Mouse (Mus musculus): Measurements from ENCODE around the gene Snx5. TPM values are rescaled to one million over a fixed set of nuclear protein-coding genes. Genes with fewer than 3 reads are reported as not detected.
A peak's percentile ranks its signal among the peaks of the same experiment; 100 is the strongest.

The Snx5 gene
- polyA plus RNA-seq, 1 experiment from 2014 or later = 147 TPM

- peak; percentile 60 for ATAC-seq
- H3K27me3 ChIP-seq (replicated peaks; ENCODE audit: control insufficient read depth, insufficient read depth, low read length) = no peaks in the 10 kb centered on the region
- 65% methylated on average over 9 of the region's 9 CpGs for WGBS
- no peaks in the 10 kb centered on the region for H3K36me3 ChIP-seq (ENCODE audit: control insufficient read depth, insufficient read depth, low read length)
- no peaks in the 10 kb centered on the region for H3K9me3 ChIP-seq (ENCODE audit: control insufficient read depth, low read length)
- H3K27ac ChIP-seq (ENCODE audit: low read length) = no peak overlapping the region
- no peak overlapping the region for H3K9ac ChIP-seq (ENCODE audit: low read depth, low read length)
- 0 out of 2 replicates have a peak, but pooled peaks cover 3% of the 10 kb centered on the region for H3K4me1 ChIP-seq (ENCODE audit: control insufficient read depth, insufficient read depth, low read length)
- no peak overlapping the region for H3K4me2 ChIP-seq (ENCODE audit: low read depth, low read length)
- no peak overlapping the region for H3K4me3 ChIP-seq (ENCODE audit: low read length)
Measured at GRCm38 (mm10) chr2:144236791-144237584, 33.7 kb downstream of the Snx5 start.

DNA sequence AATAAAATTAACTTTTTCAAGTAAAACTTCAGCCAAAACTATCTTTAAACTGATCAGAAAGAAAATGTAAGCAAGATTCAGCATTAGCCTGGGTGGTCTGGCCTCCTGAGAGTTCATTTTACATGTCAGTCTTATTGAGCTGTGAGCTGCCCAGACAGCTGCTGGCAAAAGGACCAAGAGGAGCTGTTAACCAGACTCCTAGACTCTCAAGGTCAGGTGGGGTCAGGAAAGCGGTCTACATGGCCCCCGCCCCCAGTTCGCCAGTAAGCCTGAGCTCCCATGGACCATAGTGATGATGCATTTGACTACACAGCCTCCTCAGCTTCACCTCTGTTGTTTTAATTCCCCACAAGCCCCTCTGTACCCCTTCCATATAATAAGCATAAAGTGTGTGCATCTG, 34.9 kb downstream of the Snx5 start:
- Histone ChIP-seq H3K27me3 (replicated peaks; ENCODE audit: control insufficient read depth, insufficient read depth, low read length) (no peaks in the 10 kb centered on the region), H3K4me2 (ENCODE audit: low read depth, low read length) (no peak overlapping the region), H3K9me3 (ENCODE audit: control insufficient read depth, low read length) (no peaks in the 10 kb centered on the region), H3K4me3 (ENCODE audit: low read length) (no peak overlapping the region), H3K27ac (ENCODE audit: low read length) (no peak overlapping the region), H3K36me3 (ENCODE audit: control insufficient read depth, insufficient read depth, low read length) (no peaks in the 10 kb centered on the region), H3K4me1 (ENCODE audit: control insufficient read depth, insufficient read depth, low read length) (peaks cover 5% of the 10 kb centered on the region; the same call in 1 of the 2 replicates), H3K9ac (ENCODE audit: low read depth, low read length) (no peak overlapping the region)
- no peak for ATAC-seq
- WGBS = 57% methylated on average over 3 of the region's 3 CpGs

DNA sequence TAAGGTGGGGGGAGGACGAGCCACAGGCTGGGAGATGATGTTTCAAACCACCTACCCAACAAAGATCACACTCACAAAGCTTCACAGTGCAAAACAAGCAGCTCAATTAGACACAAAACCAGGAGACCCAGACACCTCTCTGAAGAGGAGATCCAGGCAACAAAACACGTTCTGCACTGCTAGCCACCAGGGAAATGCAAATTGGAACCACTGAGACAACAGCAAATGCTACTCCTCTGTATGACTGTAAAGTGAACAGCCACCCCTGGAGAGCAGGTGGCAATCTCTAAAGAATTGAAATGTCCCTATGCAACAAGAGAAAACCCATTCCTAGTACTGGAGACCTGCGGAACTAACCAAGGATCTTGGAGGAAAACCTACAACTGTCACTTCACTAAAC, 37.2 kb downstream of the Snx5 start:
- no peaks in the 10 kb centered on the region for H3K27me3 ChIP-seq (replicated peaks; ENCODE audit: control insufficient read depth, insufficient read depth, low read length)
- H3K36me3 ChIP-seq (ENCODE audit: control insufficient read depth, insufficient read depth, low read length) = no peaks in the 10 kb centered on the region
- H3K4me3 ChIP-seq (ENCODE audit: low read length) = no peak overlapping the region
- peaks cover 8% of the 10 kb centered on the region; the same call in 1 of the 2 replicates for H3K4me1 ChIP-seq (ENCODE audit: control insufficient read depth, insufficient read depth, low read length)
- H3K9ac ChIP-seq (ENCODE audit: low read depth, low read length) = no peak overlapping the region
- H3K9me3 ChIP-seq (ENCODE audit: control insufficient read depth, low read length) = no peaks in the 10 kb centered on the region
- 72% methylated on average over 3 of the region's 3 CpGs for WGBS
- ATAC-seq = no peak
- no peak overlapping the region for H3K27ac ChIP-seq (ENCODE audit: low read length)
- no peak overlapping the region for H3K4me2 ChIP-seq (ENCODE audit: low read depth, low read length)

GRCm38 (mm10) chr2:144231115-144231514, 39.6 kb downstream of the Snx5 start:
- WGBS = 63% methylated on average over 5 of the region's 5 CpGs
- Histone ChIP-seq H3K4me3 (ENCODE audit: low read length) (0 out of 2 replicates have a peak overlapping the region, but pooled peaks have one; percentile 17), H3K4me2 (ENCODE audit: low read depth, low read length) (peak overlapping the region; percentile 35), H3K36me3 (ENCODE audit: control insufficient read depth, insufficient read depth, low read length) (no peaks in the 10 kb centered on the region), H3K4me1 (ENCODE audit: control insufficient read depth, insufficient read depth, low read length) (peaks cover 8% of the 10 kb centered on the region; the same call in 1 of the 2 replicates), H3K27me3 (replicated peaks; ENCODE audit: control insufficient read depth, insufficient read depth, low read length) (no peaks in the 10 kb centered on the region), H3K9ac (ENCODE audit: low read depth, low read length) (no peak overlapping the region), H3K9me3 (ENCODE audit: control insufficient read depth, low read length) (no peaks in the 10 kb centered on the region), H3K27ac (ENCODE audit: low read length) (no peak overlapping the region)
- ATAC-seq = peak; percentile 9; the same call in 1 of the 2 replicates

- WGBS = 33% methylated on average over 7 of the region's 7 CpGs
- H3K27me3 ChIP-seq (replicated peaks; ENCODE audit: control insufficient read depth, insufficient read depth, low read length) = no peaks in the 10 kb centered on the region
- H3K36me3 ChIP-seq (ENCODE audit: control insufficient read depth, insufficient read depth, low read length) = no peaks in the 10 kb centered on the region
- H3K4me2 ChIP-seq (ENCODE audit: low read depth, low read length) = peak overlapping the region; percentile 35
- no peaks in the 10 kb centered on the region for H3K9me3 ChIP-seq (ENCODE audit: control insufficient read depth, low read length)
- H3K27ac ChIP-seq (ENCODE audit: low read length) = peak overlapping the region; percentile 57; the same call in 1 of the 2 replicates
- ATAC-seq = peak; percentile 90
- peak overlapping the region; percentile 17; the same call in 1 of the 2 replicates for H3K4me3 ChIP-seq (ENCODE audit: low read length)
- H3K9ac ChIP-seq (ENCODE audit: low read depth, low read length) = no peak overlapping the region
- peaks cover 8% of the 10 kb centered on the region; the same call in 1 of the 2 replicates for H3K4me1 ChIP-seq (ENCODE audit: control insufficient read depth, insufficient read depth, low read length)
Measured at GRCm38 (mm10) chr2:144230498-144230897, 40.2 kb downstream of the Snx5 start.

- no peak overlapping the region for H3K4me2 ChIP-seq (ENCODE audit: low read depth, low read length)
- no peaks in the 10 kb centered on the region for H3K9me3 ChIP-seq (ENCODE audit: control insufficient read depth, low read length)
- H3K4me3 ChIP-seq (ENCODE audit: low read length) = no peak overlapping the region
- ATAC-seq = no peak
- H3K27me3 ChIP-seq (replicated peaks; ENCODE audit: control insufficient read depth, insufficient read depth, low read length) = no peaks in the 10 kb centered on the region
- peaks cover 8% of the 10 kb centered on the region; the same call in 1 of the 2 replicates for H3K4me1 ChIP-seq (ENCODE audit: control insufficient read depth, insufficient read depth, low read length)
- no peak overlapping the region for H3K27ac ChIP-seq (ENCODE audit: low read length)
- 86% methylated on average over 14 of the region's 14 CpGs for WGBS
- no peaks in the 10 kb centered on the region for H3K36me3 ChIP-seq (ENCODE audit: control insufficient read depth, insufficient read depth, low read length)
- H3K9ac ChIP-seq (ENCODE audit: low read depth, low read length) = no peak overlapping the region
Measured at GRCm38 (mm10) chr2:144229647-144230046, 41.1 kb downstream of the Snx5 start.

GRCm38 (mm10) chr2:144228521-144229346, 42.0 kb downstream of the Snx5 start:
- Histone ChIP-seq H3K36me3 (ENCODE audit: control insufficient read depth, insufficient read depth, low read length) (no peaks in the 10 kb centered on the region), H3K4me3 (ENCODE audit: low read length) (no peak overlapping the region), H3K4me1 (ENCODE audit: control insufficient read depth, insufficient read depth, low read length) (peaks cover 8% of the 10 kb centered on the region; the same call in 1 of the 2 replicates), H3K9ac (ENCODE audit: low read depth, low read length) (no peak overlapping the region), H3K27ac (ENCODE audit: low read length) (no peak overlapping the region), H3K9me3 (ENCODE audit: control insufficient read depth, low read length) (no peaks in the 10 kb centered on the region), H3K27me3 (replicated peaks; ENCODE audit: control insufficient read depth, insufficient read depth, low read length) (no peaks in the 10 kb centered on the region), H3K4me2 (ENCODE audit: low read depth, low read length) (no peak overlapping the region)
- 72% methylated on average over 12 of the region's 12 CpGs for WGBS
- ATAC-seq = no peak

DNA sequence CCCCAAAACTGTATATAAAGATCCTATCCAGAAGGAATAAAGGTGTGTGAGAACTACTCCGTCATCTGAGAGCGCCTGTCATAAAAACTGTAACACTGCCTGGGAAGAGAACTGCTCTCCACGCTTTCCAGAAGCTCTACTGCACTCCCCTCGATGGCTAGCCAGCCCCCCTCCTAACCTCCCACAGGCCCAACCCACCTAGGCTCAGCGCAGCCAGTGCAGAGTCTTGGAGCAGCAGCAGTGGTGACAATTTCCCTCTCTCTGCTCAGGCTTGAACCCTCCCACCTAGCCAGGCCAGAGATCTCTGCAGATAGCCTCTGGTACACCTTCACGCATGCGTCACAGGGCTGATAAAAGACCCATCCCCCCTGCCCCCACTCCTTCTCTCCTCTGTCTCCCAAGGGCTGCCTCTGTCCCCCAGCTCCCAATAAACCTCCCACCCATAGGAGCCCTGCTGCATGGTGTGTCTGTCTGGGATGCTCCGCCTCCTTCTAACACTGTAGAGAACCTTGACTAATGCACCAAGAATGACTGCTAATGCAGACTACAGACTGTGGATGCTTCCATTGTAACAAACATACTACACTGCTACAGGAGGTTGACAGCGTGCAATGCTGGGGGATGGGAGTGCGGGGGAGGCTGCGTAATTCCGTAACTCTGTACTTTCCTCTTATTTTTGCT, 43.7 kb downstream of the Snx5 start:
- H3K27ac ChIP-seq (ENCODE audit: low read length) = no peak overlapping the region
- H3K4me3 ChIP-seq (ENCODE audit: low read length) = no peak overlapping the region
- H3K27me3 ChIP-seq (replicated peaks; ENCODE audit: control insufficient read depth, insufficient read depth, low read length) = no peaks in the 10 kb centered on the region
- peaks cover 8% of the 10 kb centered on the region; the same call in 1 of the 2 replicates for H3K4me1 ChIP-seq (ENCODE audit: control insufficient read depth, insufficient read depth, low read length)
- no peak for ATAC-seq
- H3K9me3 ChIP-seq (ENCODE audit: control insufficient read depth, low read length) = no peaks in the 10 kb centered on the region
- no peak overlapping the region for H3K9ac ChIP-seq (ENCODE audit: low read depth, low read length)
- WGBS = 82% methylated on average over 12 of the region's 12 CpGs
- no peak overlapping the region for H3K4me2 ChIP-seq (ENCODE audit: low read depth, low read length)
- H3K36me3 ChIP-seq (ENCODE audit: control insufficient read depth, insufficient read depth, low read length) = no peaks in the 10 kb centered on the region

DNA sequence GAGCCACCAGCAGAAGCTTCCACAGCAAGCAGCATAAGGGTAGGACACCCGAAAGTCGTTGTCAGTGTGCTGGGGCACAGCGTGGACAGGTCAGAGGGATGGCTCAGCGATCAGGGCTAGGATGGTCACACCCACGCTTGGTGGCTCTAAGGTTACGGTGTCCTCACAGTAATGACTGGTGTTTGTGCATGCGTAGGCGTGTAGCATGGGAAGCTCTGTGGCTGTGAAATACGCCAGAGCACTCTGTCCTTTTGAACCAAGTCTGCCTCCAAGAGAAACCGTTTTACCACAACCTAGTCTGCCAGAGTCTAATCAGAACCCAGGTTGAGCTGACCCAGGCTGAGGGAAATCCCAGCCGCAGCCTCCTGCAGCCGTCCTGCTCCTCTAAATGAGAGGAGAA, 46.4 kb downstream of the Snx5 start:
- ATAC-seq = peak; percentile 44; the same call in 1 of the 2 replicates
- no peak overlapping the region for H3K9ac ChIP-seq (ENCODE audit: low read depth, low read length)
- H3K4me2 ChIP-seq (ENCODE audit: low read depth, low read length) = no peak overlapping the region
- H3K27ac ChIP-seq (ENCODE audit: low read length) = no peak overlapping the region
- H3K9me3 ChIP-seq (ENCODE audit: control insufficient read depth, low read length) = no peaks in the 10 kb centered on the region
- no peaks in the 10 kb centered on the region for H3K36me3 ChIP-seq (ENCODE audit: control insufficient read depth, insufficient read depth, low read length)
- 55% methylated on average over 12 of the region's 12 CpGs for WGBS
- no peak overlapping the region for H3K4me3 ChIP-seq (ENCODE audit: low read length)
- no peaks in the 10 kb centered on the region for H3K27me3 ChIP-seq (replicated peaks; ENCODE audit: control insufficient read depth, insufficient read depth, low read length)
- H3K4me1 ChIP-seq (ENCODE audit: control insufficient read depth, insufficient read depth, low read length) = no peaks in the 10 kb centered on the region
